Mouse (Mus musculus) megakaryocyte, embryonic 14.5 days (primary cell): ENCODE measurements around the gene Milr1.

ENCODE experiments used
- FLI1 ChIP-seq: IDR thresholded peaks from 2 replicates; pipeline ENCODE4 v1.6.1; 2012; ENCODE audit warnings: low read length, inconsistent platforms, mixed read lengths
- GATA1 ChIP-seq: IDR thresholded peaks from 3 replicates; pipeline ENCODE4 v1.6.1; 2012; ENCODE audit warnings: mixed read lengths, low read length, inconsistent platforms, borderline replicate concordance

DNA sequence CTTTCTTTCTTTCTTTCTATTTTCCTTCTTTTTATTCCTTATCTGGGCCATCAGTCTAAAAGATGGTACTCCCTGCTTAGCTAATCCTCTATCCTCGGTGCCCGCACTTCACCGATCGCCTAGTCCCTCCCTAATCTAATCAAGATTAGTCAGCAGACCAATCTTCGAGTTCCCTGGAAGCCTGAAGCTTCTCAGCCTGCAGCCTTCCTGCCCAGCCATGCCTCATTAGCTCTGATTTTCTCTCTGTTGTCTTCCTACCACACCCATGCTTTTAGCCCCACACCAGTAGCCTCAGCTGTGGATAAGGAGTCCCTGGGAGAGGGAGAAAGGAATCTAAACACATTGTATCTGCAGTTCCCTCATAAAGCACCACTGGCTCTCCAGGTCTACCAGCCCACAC is 4.6 kb downstream of the Milr1 start:
- TF ChIP-seq GATA1 (no peak), FLI1 (no peak)
